Mouse (Mus musculus) midbrain, embryonic 11.5 days (tissue): ENCODE data around the gene Lmbrd1. TPM values are rescaled to one million over a fixed set of nuclear protein-coding genes. Genes with fewer than 3 reads are reported as not detected.

Experiments used
- ATAC-seq: fragments of 200-750 bp; cut with Nextera tagmentation; 2 replicates; pipeline ENCODE4 v1.8.0; 2017; ENCODE audit warnings: moderate TSS enrichment, moderate library complexity; ENCODE audit not compliant: low FRiP score
- DNase-seq: peaks from one replicate; pipeline ENCODE4 v3.0.0; 2015; ENCODE audit warnings: low spot score; ENCODE audit errors: missing footprints
- H3K27ac ChIP-seq: fragments of 300-500 bp; sonication (generic); 2 replicates; pipeline ENCODE4 v1.5.1; 2014; ENCODE audit warnings: low read depth, low read length
- H3K27me3 ChIP-seq: fragments of 300-500 bp; sonication (generic); 2 replicates; pipeline ENCODE4 v1.6.1; 2014; ENCODE audit warnings: mild to moderate bottlenecking, low read length, moderate library complexity, mixed read lengths; ENCODE audit not compliant: control insufficient read depth, insufficient read depth
- H3K36me3 ChIP-seq: fragments of 300-500 bp; sonication (generic); 2 replicates; pipeline ENCODE4 v1.6.1; 2014; ENCODE audit warnings: mild to moderate bottlenecking, low read length, moderate library complexity, mixed read lengths; ENCODE audit not compliant: control insufficient read depth, insufficient read depth
- H3K4me1 ChIP-seq: fragments of 300-500 bp; sonication (generic); 2 replicates; pipeline ENCODE4 v1.6.1; 2014; ENCODE audit warnings: low read length; ENCODE audit not compliant: control insufficient read depth, insufficient read depth
- H3K4me2 ChIP-seq: fragments of 300-500 bp; sonication (generic); 2 replicates; pipeline ENCODE4 v1.6.1; 2014; ENCODE audit warnings: mild to moderate bottlenecking, moderate library complexity
- H3K4me3 ChIP-seq: fragments of 300-500 bp; sonication (generic); 2 replicates; pipeline ENCODE4 v1.5.1; 2014; ENCODE audit warnings: low read depth, low read length
- H3K9ac ChIP-seq: fragments of 300-500 bp; sonication (generic); 2 replicates; pipeline ENCODE4 v1.6.1; 2014; ENCODE audit warnings: low read length
- H3K9me3 ChIP-seq: fragments of 300-500 bp; sonication (generic); 2 replicates; pipeline ENCODE4 v1.6.1; 2016; ENCODE audit warnings: low read length; ENCODE audit not compliant: control insufficient read depth
- WGBS: fragments of 180-500 bp; shearing (Covaris S2); extraction: QIAGEN DNeasy Blood & Tissue Kit; methylation state at CpG from one replicate; pipeline ENCODE4 v1.1.7; 2014; 5-methylcytosine and 5-hydroxymethylcytosine counted together
- polyA plus RNA-seq: library from polyadenylated mRNA; unstranded; fragments of >200 nt; fragmentation: Nextera tagmentation; extraction: Ambion mirVana; gene quantifications from 2 replicates; pipeline ENCODE4 v1.2.1, GENCODE M21; 2014

Gene Lmbrd1
- polyA plus RNA-seq, 1 experiment from 2014 or later, result 30.6 TPM

DNA sequence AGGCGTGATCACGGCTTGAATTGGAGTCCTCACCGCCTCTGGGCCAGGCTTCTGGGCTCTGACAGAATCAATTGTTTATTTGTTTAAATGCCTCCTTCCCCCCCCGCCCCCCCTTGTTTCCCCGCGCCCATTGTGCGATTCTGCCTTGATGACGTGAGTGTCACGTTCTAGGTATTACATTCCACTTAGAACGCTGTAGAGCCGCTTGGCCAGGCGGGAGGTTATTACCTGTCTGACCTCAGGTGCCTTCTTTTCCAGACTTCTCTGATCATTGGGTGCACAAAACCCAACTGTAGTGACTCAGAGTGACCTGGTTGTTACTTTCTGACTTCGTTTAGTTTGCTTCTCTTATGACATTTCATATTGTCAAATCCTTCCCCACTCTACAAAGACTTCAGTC lies 641 bp downstream of the Lmbrd1 start:
- Histone ChIP-seq H3K4me3 (peak overlapping the region; percentile 80), H3K27ac (peak overlapping the region; percentile 59; the same call in 1 of the 2 replicates)

DNA sequence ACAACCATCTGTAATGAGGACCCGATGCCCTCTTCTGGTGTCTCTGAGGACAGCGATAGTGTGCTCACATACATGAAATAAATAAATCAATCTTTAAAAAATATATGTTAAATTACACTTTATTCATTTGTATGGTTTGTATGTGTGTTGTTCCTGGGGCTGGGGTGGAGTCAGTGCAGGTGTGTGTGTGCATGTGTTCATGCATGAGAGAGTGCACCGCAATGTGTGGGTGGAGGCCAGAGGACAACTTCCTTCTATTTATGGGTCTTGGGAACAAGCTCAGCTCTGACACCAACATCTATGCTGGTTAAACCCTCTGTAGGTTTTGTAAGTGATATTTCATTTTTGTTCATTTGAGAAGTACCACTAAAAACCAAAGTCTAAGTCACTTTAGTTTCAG lies 2.6 kb downstream of the Lmbrd1 start:
- H3K27ac ChIP-seq, result no peak overlapping the region
- H3K9me3 ChIP-seq, result no peaks in the 10 kb centered on the region
- H3K4me2 ChIP-seq, result no peak overlapping the region
- DNase-seq (no peak), ATAC-seq (no peak)
- WGBS, result 99% methylated on average over 3 of the region's 3 CpGs
- H3K36me3 ChIP-seq, result no peaks in the 10 kb centered on the region
- no peak overlapping the region for H3K9ac ChIP-seq
- H3K4me1 ChIP-seq, result peaks cover 6% of the 10 kb centered on the region; the same call in 1 of the 2 replicates
- H3K4me3 ChIP-seq, result no peak overlapping the region
- H3K27me3 ChIP-seq, result no peaks in the 10 kb centered on the region

More for the DNA sequence above, 641 bp downstream of the Lmbrd1 start:
- Histone ChIP-seq H3K36me3 (no peaks in the 10 kb centered on the region), H3K4me1 (peaks cover 6% of the 10 kb centered on the region; the same call in 1 of the 2 replicates), H3K27me3 (no peaks in the 10 kb centered on the region), H3K4me2 (peak overlapping the region; percentile 63), H3K9ac (peak overlapping the region; percentile 83), H3K9me3 (no peaks in the 10 kb centered on the region)
- ATAC-seq (no peak), DNase-seq (peak; percentile 85)
- 4% methylated on average over 13 of the region's 13 CpGs for WGBS

DNA sequence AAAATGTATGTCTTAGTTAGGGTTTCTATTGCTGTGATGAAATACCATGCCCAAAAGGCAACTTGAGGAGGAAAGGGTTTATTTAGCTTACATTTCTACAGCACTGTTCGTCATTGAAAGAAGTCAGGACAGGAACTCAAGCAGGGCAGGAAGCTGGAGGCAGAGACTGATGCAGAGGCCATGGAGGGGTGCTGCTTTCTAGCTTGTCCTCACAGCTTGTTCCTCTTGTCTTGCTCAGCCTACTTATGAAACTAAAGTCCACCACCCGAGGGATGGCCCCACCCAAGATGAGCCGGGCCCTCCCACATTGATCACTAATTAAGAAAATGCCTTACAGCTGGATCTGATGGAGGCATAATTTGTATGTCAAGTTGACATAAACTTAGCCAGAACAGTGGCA lies 3.5 kb downstream of the Lmbrd1 start:
- Histone ChIP-seq H3K36me3 (no peaks in the 10 kb centered on the region), H3K9ac (no peak overlapping the region), H3K27me3 (no peaks in the 10 kb centered on the region), H3K4me2 (no peak overlapping the region), H3K4me1 (peaks cover 6% of the 10 kb centered on the region; the same call in 1 of the 2 replicates), H3K27ac (no peak overlapping the region), H3K4me3 (no peak overlapping the region), H3K9me3 (no peaks in the 10 kb centered on the region)
- DNase-seq, result no peak
- WGBS, result 90% methylated on average over 3 of the region's 3 CpGs
- ATAC-seq, result no peak

DNA sequence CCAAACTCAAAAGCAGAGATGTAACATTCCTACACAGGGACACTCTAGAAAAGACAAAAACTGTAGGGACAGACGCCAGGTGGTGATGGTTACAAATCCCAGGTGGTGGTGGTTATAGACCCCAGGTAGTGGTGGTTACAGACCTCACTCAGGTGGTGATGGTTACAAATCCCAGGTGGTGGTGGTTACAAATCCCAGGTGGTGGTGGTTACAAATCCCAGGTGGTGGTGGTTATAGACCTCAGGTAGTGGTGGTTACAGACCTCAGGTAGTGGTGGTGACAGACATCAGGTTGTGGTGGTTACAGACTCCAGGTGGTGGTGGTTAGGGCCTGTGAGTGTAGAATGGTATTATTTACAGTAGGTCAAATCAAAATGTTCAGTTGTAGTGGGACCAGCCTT lies 5.5 kb downstream of the Lmbrd1 start:
- Histone ChIP-seq H3K9me3 (no peaks in the 10 kb centered on the region), H3K36me3 (no peaks in the 10 kb centered on the region), H3K4me1 (peaks cover 6% of the 10 kb centered on the region; the same call in 1 of the 2 replicates), H3K27ac (no peak overlapping the region), H3K9ac (no peak overlapping the region), H3K27me3 (no peaks in the 10 kb centered on the region), H3K4me3 (no peak overlapping the region), H3K4me2 (no peak overlapping the region)
- 81% methylated on average over 1 of the region's 1 CpGs for WGBS
- DNase-seq (peak; percentile 83), ATAC-seq (peak; percentile 97)

DNA sequence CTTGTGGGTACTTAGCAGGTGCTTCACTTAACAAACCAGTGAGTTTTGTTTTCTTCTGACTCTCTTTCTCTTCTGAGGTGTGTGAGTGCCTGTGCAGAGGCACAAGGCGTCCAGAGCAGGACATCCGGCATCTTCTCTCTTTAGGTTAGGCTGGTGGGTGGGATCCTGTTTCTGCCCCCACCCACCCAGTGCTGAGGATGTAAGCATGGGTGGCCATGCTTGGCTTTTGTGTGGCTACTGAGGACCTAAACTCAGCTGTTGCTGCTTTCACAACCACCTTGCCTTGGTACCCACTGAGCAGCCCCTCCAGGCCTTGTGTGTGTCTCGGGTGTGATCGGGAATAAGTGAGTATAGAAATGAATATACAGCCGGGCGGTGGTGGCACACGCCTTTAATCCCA lies 7.2 kb downstream of the Lmbrd1 start:
- Histone ChIP-seq H3K4me2 (no peak overlapping the region), H3K9me3 (no peaks in the 10 kb centered on the region), H3K27me3 (no peaks in the 10 kb centered on the region), H3K4me3 (no peak overlapping the region), H3K9ac (no peak overlapping the region), H3K4me1 (no peaks in the 10 kb centered on the region), H3K27ac (no peak overlapping the region), H3K36me3 (no peaks in the 10 kb centered on the region)
- DNase-seq, result no peak
- WGBS, result 89% methylated on average over 7 of the region's 7 CpGs
- ATAC-seq, result no peak

DNA sequence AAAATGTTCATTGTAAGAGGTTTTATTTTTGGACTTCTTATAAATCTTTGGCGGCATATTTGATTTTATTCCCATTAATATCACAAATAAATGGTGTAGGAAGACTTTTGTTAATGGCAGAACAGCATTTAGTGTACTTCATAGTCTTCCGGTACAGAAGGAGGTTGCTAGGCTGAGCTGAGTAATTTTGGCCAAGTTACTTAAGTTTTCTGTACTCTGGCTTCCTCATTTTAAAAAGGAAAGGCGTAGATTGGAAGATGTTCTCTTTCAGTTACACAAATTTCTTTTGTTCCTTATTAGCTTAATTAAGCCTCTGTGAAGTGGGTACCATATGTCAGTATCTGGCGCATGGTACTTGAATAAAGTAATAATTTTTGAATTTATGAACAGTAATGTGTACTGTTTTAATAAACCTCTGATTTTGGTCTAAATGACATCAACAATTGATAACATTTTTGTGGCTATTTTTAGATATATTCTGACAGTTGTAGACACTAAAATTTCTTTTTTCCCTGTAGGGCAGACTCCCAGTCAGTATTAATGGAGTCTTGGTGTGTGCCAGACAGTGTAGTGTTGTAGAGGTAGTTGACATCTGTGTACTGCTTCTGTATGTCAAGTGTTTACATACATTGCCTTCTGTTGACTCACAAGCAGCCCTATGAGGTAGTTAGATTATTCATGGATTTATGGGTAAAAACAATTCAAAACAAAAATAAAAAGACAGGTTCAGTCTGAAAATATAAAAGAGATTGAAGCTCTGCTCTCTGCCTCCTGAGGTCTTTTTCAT lies 8.0 kb downstream of the Lmbrd1 start:
- no peak overlapping the region for H3K4me2 ChIP-seq
- no peak overlapping the region for H3K27ac ChIP-seq
- no peaks in the 10 kb centered on the region for H3K9me3 ChIP-seq
- DNase-seq (no peak), ATAC-seq (no peak)
- 91% methylated on average over 4 of the region's 4 CpGs for WGBS
- H3K9ac ChIP-seq, result no peak overlapping the region
- no peaks in the 10 kb centered on the region for H3K27me3 ChIP-seq
- H3K4me3 ChIP-seq, result no peak overlapping the region
- no peaks in the 10 kb centered on the region for H3K36me3 ChIP-seq
- no peaks in the 10 kb centered on the region for H3K4me1 ChIP-seq

DNA sequence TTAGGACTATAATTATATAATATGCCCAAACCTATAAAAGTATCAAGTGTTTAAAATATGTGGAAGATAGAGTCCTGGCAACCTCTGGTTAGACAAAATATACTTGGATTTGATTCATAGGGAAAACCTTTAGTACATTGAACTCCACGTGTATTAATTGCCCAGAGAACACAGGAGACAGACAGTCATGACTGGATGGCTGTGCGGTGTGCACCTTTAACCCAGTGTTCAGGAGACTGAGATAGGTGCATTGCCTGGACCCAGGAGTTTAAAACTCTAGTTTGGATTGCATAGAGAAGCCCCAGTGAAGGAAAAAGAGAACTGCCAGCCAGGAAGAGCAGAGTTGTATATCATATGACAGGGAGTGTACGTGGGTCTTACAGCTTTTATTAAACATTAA lies 19.2 kb downstream of the Lmbrd1 start:
- Histone ChIP-seq H3K9me3 (no peaks in the 10 kb centered on the region), H3K4me3 (no peak overlapping the region), H3K27me3 (no peaks in the 10 kb centered on the region), H3K4me2 (no peak overlapping the region), H3K27ac (no peak overlapping the region), H3K4me1 (peaks cover 3% of the 10 kb centered on the region; the same call in 1 of the 2 replicates), H3K9ac (no peak overlapping the region), H3K36me3 (0 out of 2 replicates have a peak, but pooled peaks cover 2% of the 10 kb centered on the region)
- ATAC-seq (no peak), DNase-seq (no peak)
- 91% methylated on average over 3 of the region's 3 CpGs for WGBS

DNA sequence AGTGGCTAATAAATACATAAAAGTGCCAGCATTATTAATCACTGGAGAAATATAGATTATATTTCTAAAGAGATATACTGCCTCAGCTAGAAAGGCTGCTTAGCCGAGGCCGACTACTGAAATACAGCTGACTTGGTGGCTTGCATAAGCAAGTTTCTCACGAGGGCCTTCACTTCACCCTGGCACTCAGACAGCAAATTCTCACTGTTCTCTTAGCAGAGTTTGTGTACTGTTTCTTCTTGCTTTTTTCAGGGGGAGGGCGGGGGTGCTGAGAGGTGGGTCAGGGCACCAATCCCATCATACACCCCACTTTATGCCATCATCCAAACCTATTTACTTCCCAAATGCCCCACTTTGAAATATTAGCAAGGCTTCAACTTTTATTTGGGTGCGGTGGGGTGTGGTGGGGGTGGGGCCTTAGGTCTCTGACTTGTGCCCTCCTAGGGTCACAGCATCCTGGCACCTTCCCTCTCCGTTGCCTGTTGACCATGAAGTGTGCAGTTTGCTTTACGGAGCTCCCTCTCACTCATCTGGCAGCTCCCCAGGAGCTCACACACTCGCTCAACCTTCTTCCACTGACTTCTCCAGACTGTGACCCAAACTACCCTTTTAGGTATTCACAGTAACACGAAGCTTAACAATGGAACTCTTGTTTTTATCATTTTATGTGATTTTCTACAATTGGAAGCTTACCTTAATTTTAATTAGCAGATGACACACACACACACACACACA lies 19.9 kb downstream of the Lmbrd1 start:
- H3K27me3 ChIP-seq, result no peaks in the 10 kb centered on the region
- 60% methylated on average over 9 of the region's 9 CpGs for whole genome bisulfite sequencing
- DNase-seq (peak; percentile 67), ATAC-seq (no peak)
- no peak overlapping the region for H3K9ac ChIP-seq
- H3K4me2 ChIP-seq, result no peak overlapping the region
- H3K36me3 ChIP-seq, result no peaks in the 10 kb centered on the region
- H3K4me3 ChIP-seq, result no peak overlapping the region
- no peak overlapping the region for H3K27ac ChIP-seq
- no peaks in the 10 kb centered on the region for H3K9me3 ChIP-seq
- H3K4me1 ChIP-seq, result peaks cover 3% of the 10 kb centered on the region; the same call in 1 of the 2 replicates

DNA sequence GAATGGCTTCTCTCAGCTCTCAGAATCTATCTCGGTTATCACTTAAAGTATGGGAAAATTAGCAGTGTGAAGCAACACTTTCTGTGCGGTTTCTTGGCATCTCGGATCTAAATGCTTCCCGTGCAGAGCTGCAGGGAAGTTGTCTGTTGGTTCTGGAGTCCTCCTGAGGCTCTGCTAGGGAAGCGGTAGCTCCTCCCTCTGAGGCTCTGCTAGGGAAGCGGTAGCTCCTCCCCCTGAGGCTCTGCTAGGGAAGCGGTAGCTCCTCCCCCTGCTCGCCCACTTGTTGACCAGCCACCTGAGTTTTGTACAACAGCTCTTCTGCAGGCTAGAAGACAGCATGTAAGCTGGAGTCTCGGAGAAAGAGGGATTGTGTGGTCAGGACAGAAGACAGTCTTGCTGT lies 20.9 kb downstream of the Lmbrd1 start:
- H3K4me2 ChIP-seq, result no peak overlapping the region
- H3K9me3 ChIP-seq, result no peaks in the 10 kb centered on the region
- 25% methylated on average over 9 of the region's 9 CpGs for WGBS
- ATAC-seq (peak; percentile 78), DNase-seq (peak; percentile 76)
- no peak overlapping the region for H3K27ac ChIP-seq
- peaks cover 3% of the 10 kb centered on the region; the same call in 1 of the 2 replicates for H3K4me1 ChIP-seq
- H3K27me3 ChIP-seq, result no peaks in the 10 kb centered on the region
- no peaks in the 10 kb centered on the region for H3K36me3 ChIP-seq
- H3K4me3 ChIP-seq, result no peak overlapping the region
- H3K9ac ChIP-seq, result no peak overlapping the region
